Mouse (Mus musculus): ENCODE data around the gene Obscn. TPM values are rescaled to one million over a fixed set of nuclear protein-coding genes. Genes with fewer than 3 reads are reported as not detected.
A peak's percentile ranks its signal among the peaks of the same experiment; 100 is the strongest.

Gene Obscn
- polyA plus RNA-seq, 2 experiments, result 5.4 to 11.0 TPM

GRCm38 (mm10) chr11:58947798-58948528 is 188.2 kb downstream of the Obscn start:
- no peak for TF ChIP-seq POLR2A (IDR thresholded peaks at IDR 0.05; ENCODE audit: borderline replicate concordance, extremely low read depth, insufficient read depth, insufficient read length)
- 0 out of 2 replicates have a peak, but pooled peaks cover 7% of the 10 kb centered on the region for H3K4me1 ChIP-seq (ENCODE audit: control insufficient read depth, insufficient read depth, low read length)
- 16% methylated on average over 23 of the region's 23 CpGs for WGBS
- H3K4me2 ChIP-seq (replicated peaks; ENCODE audit: low read depth, low read length, severe bottlenecking), result peak overlapping the region; percentile 68
- H3K27ac ChIP-seq (replicated peaks; ENCODE audit: low read depth, low read length), result peak overlapping the region; percentile 81
- no peaks in the 10 kb centered on the region for H3K9me3 ChIP-seq (ENCODE audit: control insufficient read depth, low read length)
- no peaks in the 10 kb centered on the region for H3K36me3 ChIP-seq (ENCODE audit: control insufficient read depth, insufficient read depth, low read length)
- peak overlapping the region; percentile 44 for H3K4me3 ChIP-seq (replicated peaks; ENCODE audit: low read length)
- peak; percentile 48; the same call in 1 of the 2 replicates for ATAC-seq (ENCODE audit: low FRiP score, low read depth)
- peak; percentile 39 for DNase-seq (ENCODE audit: low spot score)
- peaks cover 7% of the 10 kb centered on the region; the same call in 1 of the 2 replicates for H3K27me3 ChIP-seq (ENCODE audit: control insufficient read depth, insufficient read depth, low read length)
- peak overlapping the region; percentile 43 for H3K9ac ChIP-seq (ENCODE audit: low read depth, low read length, severe bottlenecking)

- H3K27me3 ChIP-seq (ENCODE audit: control insufficient read depth, insufficient read depth, low read length), result peaks cover 7% of the 10 kb centered on the region; the same call in 1 of the 2 replicates
- 75% methylated on average over 3 of the region's 3 CpGs for WGBS
- no peak for ATAC-seq (ENCODE audit: low FRiP score, low read depth)
Measured at GRCm38 (mm10) chr11:58947306-58947705, 188.9 kb downstream of the Obscn start.

More at GRCm38 (mm10) chr11:58947306-58947705, 188.9 kb downstream of the Obscn start:
- no peak overlapping the region for H3K27ac ChIP-seq (replicated peaks; ENCODE audit: low read depth, low read length)
- TF ChIP-seq POLR2A (IDR thresholded peaks at IDR 0.05; ENCODE audit: borderline replicate concordance, extremely low read depth, insufficient read depth, insufficient read length), result no peak
- H3K9ac ChIP-seq (ENCODE audit: low read depth, low read length, severe bottlenecking), result no peak overlapping the region
- no peaks in the 10 kb centered on the region for H3K36me3 ChIP-seq (ENCODE audit: control insufficient read depth, insufficient read depth, low read length)
- H3K4me2 ChIP-seq (replicated peaks; ENCODE audit: low read depth, low read length, severe bottlenecking), result no peak overlapping the region; the same call in 1 of the 2 replicates
- H3K4me1 ChIP-seq (ENCODE audit: control insufficient read depth, insufficient read depth, low read length), result 0 out of 2 replicates have a peak, but pooled peaks cover 7% of the 10 kb centered on the region
- no peak for DNase-seq (ENCODE audit: low spot score)
- H3K9me3 ChIP-seq (ENCODE audit: control insufficient read depth, low read length), result no peaks in the 10 kb centered on the region
- no peak overlapping the region for H3K4me3 ChIP-seq (replicated peaks; ENCODE audit: low read length)

Small RNAs within 50 kb of the gene (microRNA-seq; reads per million reads assigned to microRNA genes)
- gene Gm44313, result not detected

Other genes with a start within 250 kb of the Obscn start
- 5.0 and 6.4 TPM in 2 replicates for gene Zfp39, start 232.2 kb downstream of the Obscn start, polyA plus RNA-seq (2012; rRNA removed)
- gene Zfp39, start 232.2 kb downstream of the Obscn start, polyA plus RNA-seq (2014; fragmentation: Nextera tagmentation; extraction: Ambion mirVana), result 7.4 and 7.7 TPM in 2 replicates
- 0.04 and 0.05 TPM in 2 replicates for gene Btnl10, start 218.5 kb downstream of the Obscn start, polyA plus RNA-seq (2012; rRNA removed)
- gene Btnl10, start 218.5 kb downstream of the Obscn start, polyA plus RNA-seq (2014; fragmentation: Nextera tagmentation; extraction: Ambion mirVana), result not detected in 2 replicates
- gene Rnf187, start 197.5 kb downstream of the Obscn start, polyA plus RNA-seq (2012; rRNA removed), result 248 and 327 TPM in 2 replicates
- gene Rnf187, start 197.5 kb downstream of the Obscn start, polyA plus RNA-seq (2014; fragmentation: Nextera tagmentation; extraction: Ambion mirVana), result 284 and 312 TPM in 2 replicates
- gene Hist3h2ba, start 187.5 kb downstream of the Obscn start, polyA plus RNA-seq (2012; rRNA removed), result 81.5 and 90.3 TPM in 2 replicates
- 14.6 and 19.3 TPM in 2 replicates for gene Hist3h2ba, start 187.5 kb downstream of the Obscn start, polyA plus RNA-seq (2014; fragmentation: Nextera tagmentation; extraction: Ambion mirVana)
- 28.2 and 33.2 TPM in 2 replicates for gene Hist3h2a, start 181.7 kb downstream of the Obscn start, polyA plus RNA-seq (2012; rRNA removed)
- 25.4 and 26.0 TPM in 2 replicates for gene Hist3h2a, start 181.7 kb downstream of the Obscn start, polyA plus RNA-seq (2014; fragmentation: Nextera tagmentation; extraction: Ambion mirVana)
- gene Trim17, start 181.7 kb downstream of the Obscn start, polyA plus RNA-seq (2012; rRNA removed), result 0.87 and 1.3 TPM in 2 replicates
- gene Trim17, start 181.7 kb downstream of the Obscn start, polyA plus RNA-seq (2014; fragmentation: Nextera tagmentation; extraction: Ambion mirVana), result 1.2 and 1.3 TPM in 2 replicates
- gene Trim11, start 158.3 kb downstream of the Obscn start, polyA plus RNA-seq (2012; rRNA removed), result 29.7 and 34.2 TPM in 2 replicates
- gene Trim11, start 158.3 kb downstream of the Obscn start, polyA plus RNA-seq (2014; fragmentation: Nextera tagmentation; extraction: Ambion mirVana), result 21.4 and 21.5 TPM in 2 replicates
- 4.0 TPM in 2 replicates for gene Iba57, start 27.3 kb upstream of the Obscn start, polyA plus RNA-seq (2012; rRNA removed)
- 1.8 and 2.4 TPM in 2 replicates for gene Iba57, start 27.3 kb upstream of the Obscn start, polyA plus RNA-seq (2014; fragmentation: Nextera tagmentation; extraction: Ambion mirVana)
- 0.78 and 1.2 TPM in 2 replicates for gene Gjc2, start 46.8 kb upstream of the Obscn start, polyA plus RNA-seq (2012; rRNA removed)
- 0.36 and 0.70 TPM in 2 replicates for gene Gjc2, start 46.8 kb upstream of the Obscn start, polyA plus RNA-seq (2014; fragmentation: Nextera tagmentation; extraction: Ambion mirVana)
- gene Guk1, start 55.8 kb upstream of the Obscn start, polyA plus RNA-seq (2012; rRNA removed), result 101 and 102 TPM in 2 replicates
- 126 and 129 TPM in 2 replicates for gene Guk1, start 55.8 kb upstream of the Obscn start, polyA plus RNA-seq (2014; fragmentation: Nextera tagmentation; extraction: Ambion mirVana)
- 38.8 and 51.1 TPM in 2 replicates for gene Mrpl55, start 66.1 kb upstream of the Obscn start, polyA plus RNA-seq (2012; rRNA removed)
- gene Mrpl55, start 66.1 kb upstream of the Obscn start, polyA plus RNA-seq (2014; fragmentation: Nextera tagmentation; extraction: Ambion mirVana), result 81.0 and 85.2 TPM in 2 replicates
- 32.4 and 37.5 TPM in 2 replicates for gene 2310033P09Rik, start 71.9 kb upstream of the Obscn start, polyA plus RNA-seq (2012; rRNA removed)
- 28.9 and 30.0 TPM in 2 replicates for gene 2310033P09Rik, start 71.9 kb upstream of the Obscn start, polyA plus RNA-seq (2014; fragmentation: Nextera tagmentation; extraction: Ambion mirVana)
- gene Arf1, start 91.9 kb upstream of the Obscn start, polyA plus RNA-seq (2012; rRNA removed), result 690 and 777 TPM in 2 replicates
- gene Arf1, start 91.9 kb upstream of the Obscn start, polyA plus RNA-seq (2014; fragmentation: Nextera tagmentation; extraction: Ambion mirVana), result 698 and 725 TPM in 2 replicates
- 1.2 TPM in 2 replicates for gene Wnt3a, start 154.3 kb upstream of the Obscn start, polyA plus RNA-seq (2012; rRNA removed)
- gene Wnt3a, start 154.3 kb upstream of the Obscn start, polyA plus RNA-seq (2014; fragmentation: Nextera tagmentation; extraction: Ambion mirVana), result 1.3 and 1.7 TPM in 2 replicates
- 11.8 and 15.0 TPM in 2 replicates for gene Wnt9a, start 170.5 kb upstream of the Obscn start, polyA plus RNA-seq (2012; rRNA removed)
- 6.2 and 6.8 TPM in 2 replicates for gene Wnt9a, start 170.5 kb upstream of the Obscn start, polyA plus RNA-seq (2014; fragmentation: Nextera tagmentation; extraction: Ambion mirVana)
- 0.13 and 0.33 TPM in 2 replicates for gene Prss38, start 239.3 kb upstream of the Obscn start, polyA plus RNA-seq (2012; rRNA removed)
- not detected in 2 replicates for gene Prss38, start 239.3 kb upstream of the Obscn start, polyA plus RNA-seq (2014; fragmentation: Nextera tagmentation; extraction: Ambion mirVana)

Measured in limb, embryonic 14.5 days (tissue).